In the genomic region with DNA sequence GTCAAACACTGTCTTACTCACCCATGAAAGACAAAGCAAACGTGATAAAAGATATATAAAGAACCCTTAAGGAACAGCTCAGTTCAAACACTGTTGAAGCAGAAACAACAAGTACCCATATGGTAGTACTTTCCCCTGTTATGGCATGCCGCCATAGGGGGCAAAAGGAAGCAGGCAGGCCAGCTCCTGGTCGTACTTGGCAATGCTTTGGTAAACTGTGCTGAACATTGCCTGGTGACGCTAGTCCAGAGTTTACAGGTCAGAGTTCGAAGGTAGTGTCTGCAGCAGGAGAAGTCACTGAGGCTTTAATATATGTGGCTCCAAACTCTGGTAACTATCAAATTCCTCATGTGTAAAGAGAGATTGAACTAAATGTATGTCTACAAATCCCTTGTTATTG, we compare ENCODE assay signal across 23 mouse cellular contexts. TPM values are rescaled to one million over a fixed set of nuclear protein-coding genes. Genes with fewer than 3 reads are reported as not detected.
A peak's percentile ranks its signal among the peaks of the same experiment; 100 is the strongest.
DNase-seq lines count a peak whose midpoint lies in the region; ATAC-seq lines count a peak whose summit lies in the region.
"Had no signal": no experiment of that assay in that cellular context is flagged by ENCODE, and none has a peak within 500 bp of the region (broad histone marks: within the 10 kb centered on the region; RNA-seq: fewer than 3 reads in every experiment).

No protein-coding gene starts in this region.

- no peaks in the 10 kb centered on the region for H3K27me3 ChIP-seq in kidney, embryonic 16.5 days (ENCODE audit: insufficient read depth, low read length)
- no peaks in the 10 kb centered on the region for H3K27me3 ChIP-seq in midbrain, embryonic 11.5 days (ENCODE audit: control insufficient read depth, insufficient read depth, low read length)
- no peaks in the 10 kb centered on the region for H3K27me3 ChIP-seq in midbrain, embryonic 16.5 days (ENCODE audit: control insufficient read depth, insufficient read depth, low read depth, low read length)
- H3K27me3 ChIP-seq: hindbrain, embryonic 13.5 days; megakaryocyte, embryonic 14.5 days; midbrain, embryonic 13.5 days had no signal

- no peak overlapping the region for H3K4me2 ChIP-seq in kidney, embryonic 16.5 days (replicated peaks; ENCODE audit: low read depth, low read length)
- H3K4me2 ChIP-seq in midbrain, embryonic 11.5 days = no peak overlapping the region
- no peak overlapping the region for H3K4me2 ChIP-seq in midbrain, embryonic 16.5 days (ENCODE audit: low read length)
- H3K4me2 ChIP-seq: hindbrain, embryonic 13.5 days; midbrain, embryonic 13.5 days had no signal

- H3K9ac ChIP-seq in kidney, embryonic 16.5 days (replicated peaks; ENCODE audit: low read length) = no peak overlapping the region
- no peak overlapping the region for H3K9ac ChIP-seq in midbrain, embryonic 11.5 days (ENCODE audit: low read length)
- no peak overlapping the region for H3K9ac ChIP-seq in midbrain, embryonic 16.5 days (ENCODE audit: low read depth, low read length)
- H3K9ac ChIP-seq: hindbrain, embryonic 13.5 days; midbrain, embryonic 13.5 days had no signal

- H3K4me3 ChIP-seq in kidney, embryonic 16.5 days (ENCODE audit: low read length) = no peak overlapping the region
- H3K4me3 ChIP-seq in midbrain, embryonic 11.5 days (ENCODE audit: low read depth, low read length) = no peak overlapping the region
- H3K4me3 ChIP-seq in midbrain, embryonic 16.5 days (ENCODE audit: low read depth, low read length) = no peak overlapping the region
- H3K4me3 ChIP-seq: erythroblast, embryonic 14.5 days; hindbrain, embryonic 13.5 days; layer of hippocampus, adult 2 months; left cerebral cortex, adult 2 months; megakaryocyte, embryonic 14.5 days; midbrain, embryonic 13.5 days had no signal

- H3K36me3 ChIP-seq in kidney, embryonic 16.5 days (ENCODE audit: insufficient read depth, low read length) = no peaks in the 10 kb centered on the region
- H3K36me3 ChIP-seq in midbrain, embryonic 11.5 days (ENCODE audit: control insufficient read depth, insufficient read depth, low read length) = no peaks in the 10 kb centered on the region
- H3K36me3 ChIP-seq in midbrain, embryonic 16.5 days (ENCODE audit: control insufficient read depth, insufficient read depth, low read length) = peaks cover 2% of the 10 kb centered on the region; the same call in 1 of the 2 replicates

- no peak for ATAC-seq in kidney, embryonic 16.5 days (ENCODE audit: low FRiP score, low TSS enrichment)
- no peak for ATAC-seq in midbrain, embryonic 11.5 days (ENCODE audit: low FRiP score)
- ATAC-seq in midbrain, embryonic 16.5 days = no peak
- ATAC-seq: forebrain, embryonic 16.5 days; intestine, embryonic 16.5 days; midbrain, embryonic 13.5 days had no signal

- H3K4me1 ChIP-seq in kidney, embryonic 16.5 days (ENCODE audit: insufficient read depth, low read length) = peaks cover 9% of the 10 kb centered on the region
- no peaks in the 10 kb centered on the region for H3K4me1 ChIP-seq in midbrain, embryonic 11.5 days (ENCODE audit: control insufficient read depth, insufficient read depth, low read length)
- 0 out of 2 replicates have a peak, but pooled peaks cover 2% of the 10 kb centered on the region for H3K4me1 ChIP-seq in midbrain, embryonic 16.5 days (ENCODE audit: control insufficient read depth, insufficient read depth, low read length)
- H3K4me1 ChIP-seq: midbrain, embryonic 13.5 days had no signal

- DNase-seq in kidney, adult 18-20 months = peak; percentile 38
- peak; percentile 57 for DNase-seq in midbrain, embryonic 11.5 days (ENCODE audit: low spot score, missing footprints)
- peak; percentile 55 to 60 for DNase-seq in kidney, postnatal 36 days
- DNase-seq in right cerebral cortex, adult 18-20 months = no peak
- no peak for DNase-seq in left cerebral cortex, postnatal 36 days (ENCODE audit: low spot score in 2 of 2)
- DNase-seq: adrenal gland, adult 2 months; adrenal gland, postnatal 36 days; cerebellum, adult 2 months; cerebellum, postnatal 14 days; heart, postnatal 36 days; lung, postnatal 4 days; spleen, adult 18-20 months; thymus, postnatal 14 days had no signal

- H3K27ac ChIP-seq in kidney, embryonic 16.5 days (ENCODE audit: low read length) = no peak overlapping the region
- H3K27ac ChIP-seq in midbrain, embryonic 11.5 days (ENCODE audit: low read depth, low read length) = no peak overlapping the region
- no peak overlapping the region for H3K27ac ChIP-seq in midbrain, embryonic 16.5 days (ENCODE audit: low read length)
- H3K27ac ChIP-seq: hindbrain, embryonic 13.5 days; layer of hippocampus, adult 2 months; left cerebral cortex, adult 2 months; midbrain, embryonic 13.5 days had no signal

- intact Hi-C loops in left cerebral cortex, postnatal 36 days (cut with DNase I) = no loop called here

- no peaks in the 10 kb centered on the region for H3K9me3 ChIP-seq in kidney, embryonic 16.5 days (ENCODE audit: low read length)
- no peaks in the 10 kb centered on the region for H3K9me3 ChIP-seq in midbrain, embryonic 11.5 days (ENCODE audit: control insufficient read depth, low read length)
- H3K9me3 ChIP-seq in midbrain, embryonic 16.5 days (replicated peaks; ENCODE audit: control insufficient read depth, low read length, poor library complexity, severe bottlenecking) = no peaks in the 10 kb centered on the region
- H3K9me3 ChIP-seq: hindbrain, embryonic 13.5 days; megakaryocyte, embryonic 14.5 days; midbrain, embryonic 13.5 days had no signal

- WGBS in kidney, embryonic 16.5 days = 66% methylated on average over 5 of the region's 5 CpGs
- WGBS in midbrain, embryonic 11.5 days = 88% methylated on average over 5 of the region's 5 CpGs
- 81% methylated on average over 5 of the region's 5 CpGs for WGBS in midbrain, embryonic 16.5 days

RNA-seq across cellular contexts. Expression of a gene that starts 32.8 kb away (rescaled TPM):
- polyA plus RNA-seq in kidney, embryonic 16.5 days (2015; fragmentation: Nextera tagmentation; extraction: Ambion mirVana) = 3.8 and 5.7 TPM in 2 replicates
- polyA plus RNA-seq in midbrain, embryonic 11.5 days (2014; fragmentation: Nextera tagmentation; extraction: Ambion mirVana) = 10.3 and 13.3 TPM in 2 replicates
- 17.6 and 21.4 TPM in 2 replicates for polyA plus RNA-seq in midbrain, embryonic 16.5 days (2015; fragmentation: Nextera tagmentation; extraction: Ambion mirVana)
- 10 to 100 TPM; 25.1 to 29.6 TPM for total RNA-seq in left cerebral cortex, postnatal 36 days (2021)

Comparison
In these comparisons a context has a peak if more than half of its experiments do, and no peak if none do; other contexts are left out.
1. DNase-seq: peak in kidney, adult 18-20 months (single experiment), midbrain, embryonic 11.5 days (single experiment) and kidney, postnatal 36 days (2 of 2); none in right cerebral cortex, adult 18-20 months (single experiment) and left cerebral cortex, postnatal 36 days (0 of 2).